Mouse (Mus musculus) ovary, adult 18-20 months (tissue): ENCODE measurements at regions not wholly inside any gene's neighbourhood (a gene's known extent, or its start where the extent isn't known, plus 50 kb on each side); places are given as distances from the start of the nearest gene placed in this dataset.

Experiments used
- DNase-seq: peaks from one replicate; pipeline ENCODE4 v3.0.0; 2022; ENCODE audit warnings: low spot score, mixed read lengths

DNA sequence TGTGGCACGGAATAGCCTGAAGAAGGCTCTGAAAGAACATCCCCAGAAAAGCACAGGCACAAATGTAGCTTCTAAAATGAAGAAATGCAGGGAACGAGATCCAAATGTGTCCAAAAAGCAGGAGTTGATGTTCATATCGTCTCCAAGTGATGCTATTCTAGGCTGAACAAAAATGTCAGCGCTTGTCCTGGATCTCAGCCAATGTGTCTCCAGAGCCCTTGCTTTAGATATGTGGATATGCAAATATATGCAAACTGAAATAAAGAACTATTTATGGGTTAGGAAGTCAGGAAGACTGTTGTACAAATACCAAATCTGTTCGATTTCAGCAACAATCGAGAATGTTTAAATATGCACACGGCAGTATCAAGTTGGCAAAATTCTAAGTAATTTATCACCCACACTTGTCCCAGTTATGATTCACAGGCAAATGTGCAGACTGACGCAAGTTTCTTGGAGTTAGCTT is 320.4 kb downstream of the Synb start:
- DNase-seq, result no peak

DNA sequence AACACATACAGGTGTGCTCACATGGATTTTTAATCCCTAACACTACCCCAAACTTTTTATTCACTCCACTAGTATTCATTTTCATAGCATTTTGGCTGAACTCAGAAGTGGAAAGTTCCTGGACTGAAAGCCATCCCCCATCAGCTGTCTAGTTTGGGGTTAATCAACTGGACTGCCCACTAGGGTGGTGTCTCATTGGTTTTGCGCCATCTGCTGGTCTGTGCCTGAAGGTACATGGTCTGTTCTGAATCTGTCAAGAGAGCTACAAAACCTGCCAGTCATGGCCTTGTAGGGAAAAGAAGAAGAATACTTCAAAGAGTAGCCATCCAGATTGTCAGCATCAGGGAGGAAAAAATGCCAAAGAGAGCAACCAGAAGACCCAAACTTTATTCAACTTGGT is 327.3 kb downstream of the Synb start:
- peak; percentile 34 for DNase-seq

DNA sequence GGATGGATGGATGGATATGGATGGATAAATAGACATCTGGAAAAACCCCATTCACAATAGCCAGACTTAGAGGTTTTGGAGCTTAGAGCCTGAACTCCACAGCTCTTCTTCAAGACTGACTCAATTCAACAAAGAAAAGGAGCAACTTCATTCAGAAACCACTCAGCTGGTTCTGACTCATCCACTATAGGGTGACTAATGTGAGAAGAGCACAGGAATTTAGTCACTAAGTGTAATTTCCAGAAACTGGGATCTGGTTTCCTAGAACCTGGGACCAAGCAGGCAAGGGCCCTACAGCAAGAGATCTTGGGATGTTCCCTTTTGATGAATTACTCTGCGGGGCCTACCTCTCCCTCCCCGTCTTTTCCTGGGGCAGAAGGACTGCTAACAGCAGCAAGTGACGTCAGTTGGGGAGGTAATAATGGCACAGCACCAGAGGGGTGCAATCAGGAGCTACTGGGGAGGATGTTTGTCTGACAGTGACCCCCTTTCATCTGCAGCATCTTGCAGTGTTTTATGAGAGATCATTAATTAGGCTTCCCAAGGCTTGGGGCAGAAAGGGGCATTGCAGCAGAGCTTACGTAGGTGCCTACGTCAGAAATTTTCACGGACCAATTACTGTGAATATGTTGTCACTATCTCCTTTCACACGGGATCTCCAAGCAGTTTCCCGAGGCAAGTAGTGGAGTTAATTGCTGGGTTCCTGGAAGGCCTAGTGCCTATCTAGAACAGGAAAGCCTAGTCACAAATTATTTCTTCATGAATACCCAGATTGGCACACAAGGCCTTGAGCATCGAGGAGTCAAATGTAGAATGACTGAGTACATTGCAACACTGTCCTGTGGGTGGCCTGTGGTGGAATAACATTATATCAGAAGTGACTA is 339.3 kb downstream of the Synb start:
- no peak for DNase-seq

DNA sequence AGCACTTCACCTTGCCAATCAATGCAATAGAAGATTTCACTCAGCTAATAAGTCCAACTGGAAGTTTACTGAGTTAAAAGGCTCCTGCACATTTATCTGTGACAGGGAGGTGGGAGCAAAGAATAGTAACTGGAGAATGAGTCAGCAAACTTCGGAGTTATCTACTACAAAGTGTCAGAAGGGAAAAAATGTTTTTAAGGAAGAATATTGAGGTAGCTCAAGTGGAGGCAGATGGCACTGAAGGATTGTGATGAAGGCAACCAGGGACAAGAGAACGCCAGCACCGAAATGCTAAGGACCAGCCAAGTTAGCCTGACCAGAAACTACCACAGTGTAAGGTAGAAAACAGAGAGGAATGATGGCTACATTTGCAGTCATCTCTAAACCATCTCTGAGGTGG is 348.2 kb downstream of the Synb start:
- no peak for DNase-seq

DNA sequence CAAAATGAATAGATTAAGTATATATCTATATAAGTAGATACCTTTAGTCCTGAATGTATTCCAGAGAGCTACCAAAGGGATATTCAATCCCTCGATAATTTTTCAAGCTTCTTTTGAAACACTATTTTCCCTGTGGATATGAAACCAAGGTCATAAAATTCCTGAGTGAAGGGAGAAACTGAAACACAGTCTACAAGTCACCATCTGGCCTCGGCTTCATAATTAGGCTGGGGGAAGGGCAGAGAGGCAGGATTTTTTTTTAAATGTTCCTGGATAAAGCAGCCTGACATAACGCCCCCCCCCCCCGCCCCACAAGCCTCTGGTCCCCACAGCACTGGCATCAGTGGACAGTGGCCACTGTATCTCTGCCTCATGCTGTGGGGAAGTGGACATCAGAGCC is 348.7 kb downstream of the Synb start:
- no peak for DNase-seq

DNA sequence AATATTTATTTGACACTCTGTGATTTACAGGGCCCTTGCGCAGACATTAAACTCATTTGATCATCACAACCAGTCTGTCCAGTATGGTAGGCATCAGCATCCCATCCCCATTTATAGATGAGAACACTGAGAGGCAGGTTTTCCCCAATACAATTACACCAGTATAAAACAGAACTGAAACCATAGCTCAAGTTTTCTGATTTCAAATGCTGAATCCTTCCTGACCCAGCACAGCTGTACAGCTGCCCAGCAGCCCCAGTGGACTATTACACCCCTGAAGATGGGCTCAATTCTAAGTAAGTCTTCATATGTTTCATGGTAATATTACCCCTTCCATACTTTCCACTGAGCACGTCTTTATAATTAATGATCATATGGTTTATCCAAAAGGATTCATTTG is 352.3 kb downstream of the Synb start:
- no peak for DNase-seq

DNA sequence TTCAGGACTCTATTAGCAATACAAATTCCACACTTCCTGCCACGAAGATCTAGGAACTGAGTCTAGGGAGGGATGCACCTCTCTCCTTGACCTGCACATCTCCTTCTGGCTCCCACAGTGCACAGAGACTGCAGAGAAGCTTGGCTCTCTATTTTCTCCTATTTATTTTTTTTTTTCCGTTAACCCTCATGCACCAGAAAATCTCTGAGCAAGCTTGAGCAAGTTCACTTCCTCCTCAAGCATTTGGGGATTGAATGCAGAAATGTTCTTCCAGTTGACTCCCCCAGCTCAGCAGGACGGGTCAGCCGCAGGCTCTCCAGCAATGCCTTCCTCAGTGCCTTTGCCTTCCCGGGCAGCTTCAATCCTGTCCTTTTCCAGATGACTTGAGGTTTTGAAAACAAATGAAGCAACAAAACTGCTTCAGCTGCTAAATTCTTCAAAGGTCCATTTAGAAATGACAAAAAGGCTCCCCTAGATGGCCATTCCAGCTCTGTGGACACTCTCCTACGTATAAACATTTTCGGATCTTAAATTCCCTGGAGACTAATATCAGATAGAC is 352.9 kb downstream of the Synb start:
- DNase-seq, result no peak

DNA sequence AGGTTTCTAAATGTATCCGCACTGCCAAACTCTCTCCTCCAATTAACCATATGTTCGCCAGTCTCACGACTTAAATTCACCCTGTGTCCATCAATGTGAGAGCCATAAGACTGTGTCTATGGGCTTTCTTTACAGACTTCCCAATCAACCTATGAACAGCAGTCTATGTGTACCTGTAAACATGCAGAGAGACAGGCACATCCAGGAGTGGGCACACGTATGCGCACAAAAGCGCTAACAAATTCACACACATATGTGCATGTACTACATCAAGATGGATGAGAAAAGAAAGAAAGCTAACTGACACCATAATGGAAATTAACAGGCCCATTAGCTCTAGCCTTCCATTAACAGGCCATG is 358.8 kb downstream of the Synb start:
- no peak for DNase-seq

DNA sequence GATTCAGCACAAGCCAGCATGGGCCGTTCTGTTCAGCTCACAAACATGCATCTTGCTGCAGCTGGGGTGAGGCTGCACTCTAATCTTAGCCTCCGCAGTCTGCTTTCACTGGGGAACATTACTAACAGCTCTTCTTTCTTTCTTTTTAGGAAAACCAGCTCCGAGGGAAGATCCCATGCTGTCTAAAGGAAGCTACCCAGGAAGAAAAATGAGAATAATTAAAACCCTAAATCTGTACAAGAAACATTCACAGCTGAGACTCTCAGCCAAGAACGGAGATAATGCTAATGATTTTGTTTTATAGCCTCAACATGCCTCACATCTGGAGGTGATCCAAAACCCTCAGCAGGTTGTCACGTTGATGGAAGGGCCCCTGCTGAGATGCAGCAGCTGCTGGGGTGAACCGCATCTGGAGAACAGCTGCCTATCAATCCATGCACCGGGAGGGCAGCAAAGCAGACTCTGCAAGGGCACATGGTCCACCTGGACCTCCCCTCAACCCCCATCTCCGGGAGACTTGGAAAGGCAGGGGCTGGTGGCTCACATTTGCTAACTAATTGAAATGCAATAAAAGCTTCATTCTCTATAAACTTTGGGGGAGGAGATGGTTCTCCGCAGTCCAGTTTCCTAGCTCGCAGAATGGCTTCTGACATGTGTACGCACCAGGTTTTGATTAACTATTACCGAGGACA is 359.3 kb downstream of the Synb start:
- DNase-seq, result peak; percentile 5

DNA sequence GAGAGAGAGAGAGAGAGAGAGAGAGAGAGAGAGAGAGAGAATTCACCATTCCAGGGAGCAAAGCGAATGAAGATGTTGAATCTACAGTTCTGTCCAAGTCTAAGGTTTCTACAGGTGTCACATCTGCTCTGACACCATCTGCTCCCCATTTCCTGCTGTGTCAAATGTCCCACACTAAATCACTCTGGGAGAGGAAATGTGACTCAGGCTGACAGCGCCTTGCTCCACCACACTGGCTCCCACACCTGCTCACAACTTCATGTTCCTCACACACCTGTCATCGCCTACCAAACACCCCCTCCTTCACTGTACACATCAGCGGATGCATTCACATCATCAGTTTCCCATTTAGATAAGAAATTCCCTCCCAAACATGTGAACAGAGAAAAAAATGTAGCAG is 366.3 kb downstream of the Synb start:
- DNase-seq, result no peak

DNA sequence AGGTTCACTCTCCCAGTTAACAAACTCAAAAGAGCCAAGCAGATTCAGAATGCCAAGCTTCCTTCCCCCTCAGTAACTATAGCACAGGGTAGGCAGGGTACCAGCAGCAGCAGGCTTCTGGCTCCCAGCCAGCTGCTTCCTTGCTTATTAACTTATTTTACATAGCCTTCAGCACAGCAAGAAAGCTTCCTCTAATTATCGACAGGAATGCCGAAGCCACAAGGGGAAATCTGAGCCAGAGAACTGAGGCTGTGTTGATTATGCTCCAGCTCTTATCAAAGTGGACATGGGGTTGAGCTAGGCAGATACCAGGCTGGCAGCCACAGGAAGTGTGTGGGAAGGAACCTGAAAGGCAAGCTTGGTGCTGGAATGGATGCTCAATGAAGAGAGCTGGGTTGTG is 371.0 kb downstream of the Synb start:
- peak; percentile 37 for DNase-seq

DNA sequence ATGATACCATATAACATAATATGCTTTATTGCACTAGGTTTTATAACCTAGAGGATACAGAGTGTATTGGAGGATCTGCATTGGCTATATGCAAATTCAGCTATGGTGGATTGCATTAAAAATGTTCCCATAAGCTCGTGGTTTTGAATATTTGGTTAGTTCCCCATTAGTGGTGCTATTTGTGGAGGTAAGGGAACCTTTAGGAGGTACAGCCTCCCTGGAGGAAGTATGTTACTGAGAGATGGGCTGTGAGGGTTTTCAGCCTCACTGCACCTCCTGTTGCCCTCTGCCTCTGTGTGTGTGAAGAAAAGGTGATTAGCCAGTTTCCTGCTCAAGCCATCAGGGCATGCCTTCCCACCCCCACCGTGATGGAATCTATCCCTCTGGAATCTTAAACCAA is 372.1 kb downstream of the Synb start:
- no peak for DNase-seq

DNA sequence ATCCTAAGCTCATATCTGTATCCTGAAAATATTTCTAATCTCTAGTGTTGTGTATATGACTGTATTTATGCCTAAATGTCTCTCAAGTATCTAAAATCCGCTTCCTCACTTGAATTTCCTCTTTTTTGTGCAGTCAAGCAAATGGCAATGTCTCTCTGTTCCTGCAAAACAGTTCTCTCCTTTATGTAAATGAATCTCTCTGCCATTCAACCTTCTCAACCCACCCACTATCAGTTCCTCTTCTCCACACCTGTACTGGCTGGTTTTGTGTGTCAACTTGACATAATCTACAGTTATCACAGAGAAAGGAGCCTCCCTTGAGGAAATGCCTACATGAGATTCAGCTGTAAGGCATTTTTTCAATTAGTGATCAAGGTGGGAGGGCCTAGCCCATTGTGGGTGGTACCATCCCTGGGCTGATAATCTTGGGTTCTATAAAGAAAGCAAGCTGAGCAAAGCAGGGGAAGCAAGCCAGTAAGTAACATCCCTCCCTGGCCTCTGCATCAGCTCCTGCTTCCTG is 375.5 kb downstream of the Synb start:
- DNase-seq, result no peak

DNA sequence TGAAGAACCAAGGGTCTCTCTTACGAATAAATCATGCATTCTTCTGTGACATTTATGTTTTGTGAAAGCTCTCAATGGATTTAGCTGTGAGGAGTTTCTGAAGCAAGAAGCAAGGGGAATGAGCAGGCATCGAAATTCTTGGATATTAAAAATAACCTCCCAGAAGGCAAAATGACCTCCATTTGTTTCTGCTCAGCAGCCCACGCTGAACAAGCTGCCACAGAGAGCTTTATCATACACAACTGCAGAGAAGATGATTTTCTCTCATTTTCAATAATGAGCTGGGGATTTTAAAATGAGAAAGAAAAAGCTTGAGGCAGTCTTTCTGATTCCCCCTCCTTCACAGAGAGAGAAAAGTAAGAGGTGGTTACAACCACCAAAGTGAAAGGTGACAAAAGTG is 394.2 kb downstream of the Synb start:
- no peak for DNase-seq

DNA sequence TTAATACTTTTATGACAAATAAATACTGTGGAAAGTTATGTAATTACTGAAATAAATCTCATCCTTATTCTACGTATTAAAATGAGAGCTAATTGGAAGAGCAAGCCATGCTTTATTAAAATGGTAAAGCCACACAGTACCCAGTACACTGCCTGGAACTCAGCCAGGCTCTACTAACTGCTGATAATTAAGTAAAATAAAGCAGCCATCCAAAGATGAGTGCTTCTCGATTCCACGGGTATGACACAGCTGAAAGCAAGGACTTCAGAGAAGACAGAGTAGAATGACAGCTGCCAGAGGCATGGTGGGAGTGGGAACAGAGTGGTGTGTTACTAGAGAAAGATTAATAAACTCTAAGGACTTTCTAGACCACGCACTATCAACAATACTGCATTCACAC is 416.9 kb downstream of the Synb start:
- DNase-seq, result no peak

DNA sequence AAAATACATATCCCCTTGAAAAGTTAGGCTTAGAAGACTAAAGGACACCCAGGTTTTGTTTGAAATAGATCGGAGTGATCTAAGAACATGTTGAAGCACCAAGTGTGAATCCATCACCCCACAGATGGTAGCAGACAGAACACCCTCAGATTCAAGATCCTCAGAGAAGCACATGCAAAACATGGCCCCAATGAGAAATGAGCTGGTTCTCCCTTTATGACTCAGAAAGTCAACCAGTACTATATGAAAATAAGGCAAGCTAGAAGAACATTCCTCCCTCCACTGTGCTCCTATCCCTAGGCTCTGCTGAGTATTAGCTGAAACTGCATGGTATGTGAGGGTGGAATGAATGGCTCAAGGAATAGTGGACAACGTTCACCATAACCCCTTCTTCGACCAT is 433.0 kb downstream of the Synb start:
- no peak for DNase-seq

DNA sequence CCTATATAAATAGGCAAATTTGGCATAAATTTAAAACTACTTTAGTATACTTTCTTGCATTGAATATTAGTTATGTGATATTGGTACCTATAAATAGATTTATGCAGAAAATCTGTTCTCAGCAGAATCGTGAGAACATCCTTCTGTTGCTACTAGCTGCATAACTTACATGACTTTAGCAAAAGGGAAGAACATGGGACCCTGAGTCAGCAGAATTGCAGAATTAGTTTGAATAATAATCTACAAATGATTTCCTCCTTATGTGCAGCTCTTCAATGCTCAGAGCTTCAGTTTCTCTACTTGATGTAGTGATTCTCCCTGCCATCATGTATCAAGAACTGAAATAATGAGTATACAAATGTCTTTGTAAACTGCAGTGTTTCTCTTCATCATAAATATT is 436.2 kb downstream of the Synb start:
- no peak for DNase-seq

DNA sequence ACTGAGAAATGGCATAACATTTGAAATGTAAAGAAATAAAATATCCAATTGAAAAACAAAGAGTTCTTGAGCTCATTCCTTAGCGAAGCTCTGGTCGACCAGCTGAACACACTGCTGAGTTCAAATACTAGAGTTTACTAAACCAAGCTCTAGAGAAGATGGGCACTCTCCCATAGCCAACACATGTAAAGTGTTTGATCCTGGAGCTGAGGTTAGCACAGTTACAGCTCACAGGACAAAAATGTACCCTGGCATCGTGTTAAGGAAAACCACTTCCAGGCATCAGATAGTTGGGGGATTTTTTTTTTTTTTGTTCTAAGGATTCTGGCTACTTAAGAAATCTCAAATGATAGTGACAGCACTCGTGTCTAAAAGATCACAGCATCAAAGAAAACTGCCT is 445.6 kb downstream of the Synb start:
- DNase-seq, result no peak

DNA sequence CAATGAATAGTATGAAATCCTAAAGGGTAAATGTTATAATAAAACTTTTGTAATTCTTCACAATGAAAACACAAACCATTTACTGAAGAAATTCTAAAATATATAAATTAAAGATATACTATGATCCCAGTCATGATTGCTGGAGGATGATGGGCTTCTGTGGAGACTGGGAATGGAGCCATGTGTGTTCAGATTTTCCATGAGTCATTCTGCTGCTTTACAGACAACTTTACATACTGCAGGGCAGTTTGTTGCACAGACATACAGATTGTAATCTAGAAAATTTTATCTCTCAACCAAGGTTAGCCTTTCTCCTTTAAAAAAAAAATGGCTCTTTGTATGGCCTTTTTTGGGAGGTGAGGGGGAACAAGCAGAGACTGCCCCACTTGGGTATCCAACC is 446.5 kb downstream of the Synb start:
- no peak for DNase-seq

DNA sequence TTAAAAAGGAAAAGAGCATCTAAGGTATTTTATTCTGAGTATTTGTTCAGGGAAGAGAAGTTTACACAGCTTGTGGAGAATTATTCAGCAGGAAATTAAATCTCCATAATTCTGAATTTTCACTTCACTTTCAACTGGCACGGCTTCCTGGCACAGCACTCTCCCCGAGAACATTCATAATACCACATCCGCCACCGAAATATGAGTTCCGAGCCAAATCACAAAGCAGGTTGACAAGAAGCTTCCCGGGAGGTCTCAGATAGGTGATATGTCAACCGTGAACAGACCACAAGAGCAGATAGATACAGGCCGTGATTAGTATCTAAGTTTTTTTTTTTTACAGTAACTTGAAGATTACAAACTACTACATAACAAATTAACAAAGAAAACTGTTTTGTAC is 473.9 kb downstream of the Synb start:
- no peak for DNase-seq

DNA sequence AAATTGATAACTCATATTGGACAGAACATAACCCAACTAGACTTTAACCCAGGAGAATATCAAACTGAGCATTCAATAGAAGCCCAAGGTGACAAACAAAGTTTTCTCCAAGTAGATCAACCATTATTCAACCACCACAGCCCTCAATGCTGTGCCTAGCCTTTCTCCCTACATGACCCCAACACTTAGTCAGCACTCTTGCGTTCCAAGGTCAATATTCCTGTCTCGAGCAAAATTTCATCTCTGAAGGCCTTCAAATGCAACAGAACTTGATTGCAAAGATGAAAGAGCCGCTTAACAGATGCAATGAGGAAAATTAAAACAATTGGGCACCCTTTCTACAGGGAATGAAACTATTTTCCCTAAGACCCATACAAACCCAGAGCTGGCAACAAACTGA is 485.1 kb downstream of the Synb start:
- peak; percentile 15 for DNase-seq

DNA sequence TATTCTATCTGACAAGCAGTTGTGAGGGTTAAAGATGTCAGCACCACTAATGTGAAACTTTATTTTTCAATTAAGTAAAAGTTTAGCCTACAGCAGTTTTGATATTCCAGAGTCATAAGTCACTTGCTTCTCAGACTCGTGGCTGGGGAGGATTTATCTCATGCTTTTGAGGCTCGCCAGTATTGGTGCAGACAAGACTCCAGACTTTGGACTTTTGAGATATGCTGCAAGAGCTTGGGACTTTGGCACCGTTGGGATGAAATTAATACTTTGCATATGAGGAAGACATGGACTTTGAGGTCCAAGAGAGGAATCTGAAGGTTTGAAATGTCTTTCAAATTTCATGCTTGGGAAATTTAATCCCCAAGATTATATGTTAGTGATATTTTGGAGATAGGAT is 486.2 kb downstream of the Synb start:
- no peak for DNase-seq

DNA sequence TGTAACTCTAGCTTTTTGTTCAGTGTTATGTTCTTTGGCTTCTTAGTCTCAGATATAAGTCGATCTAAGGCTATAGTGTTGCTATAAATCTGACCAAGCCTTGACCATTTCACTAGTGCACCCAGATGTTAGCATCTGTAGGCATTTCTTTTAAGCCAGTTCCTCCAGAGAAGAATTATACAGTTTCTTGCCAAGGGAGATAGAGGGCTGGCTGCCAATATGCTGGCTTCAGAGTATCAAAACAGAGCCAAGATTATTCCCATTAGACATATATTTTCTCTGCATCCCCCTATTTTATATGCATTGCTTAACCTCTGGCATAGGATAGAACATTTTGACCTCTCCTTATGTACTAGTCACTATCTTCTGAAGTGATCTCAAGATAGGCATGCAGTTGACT is 487.5 kb downstream of the Synb start:
- DNase-seq, result no peak
